Comparison of ENCODE assay signal across 8 mouse cellular contexts in the genomic region with DNA sequence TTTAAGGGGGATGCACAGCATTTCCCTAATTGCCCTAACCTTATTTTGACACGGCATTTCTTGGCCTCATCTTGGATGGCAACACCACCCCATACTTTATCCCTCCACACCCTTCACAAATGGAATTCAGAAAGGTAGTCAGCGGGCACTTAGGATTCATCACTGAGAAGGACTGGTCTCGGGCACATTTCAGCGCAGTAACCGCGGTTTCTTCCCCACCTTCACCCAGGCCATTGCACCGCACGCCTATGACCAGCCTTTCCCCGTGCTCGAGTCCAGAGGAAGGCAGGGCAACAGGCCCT. TPM values are rescaled to one million over a fixed set of nuclear protein-coding genes. Genes with fewer than 3 reads are reported as not detected.
DNase-seq lines count a peak whose midpoint lies in the region; ATAC-seq and TF ChIP-seq lines count a peak whose summit lies in the region.

No protein-coding gene starts in this region.

- no peak for TF ChIP-seq CTCF in C2C12 (IDR thresholded peaks at IDR 0.05; ENCODE audit: control insufficient read depth, insufficient read depth, insufficient read length)
- no peak for TF ChIP-seq CTCF in liver, embryonic 14.5 days (IDR thresholded peaks at IDR 0.05; ENCODE audit: low read depth)

- peak overlapping the region; percentile 91 for H3ac ChIP-seq in C2C12 (ENCODE audit: control insufficient read depth, insufficient read length, low read depth)

- no peaks in the 10 kb centered on the region for H3K36me3 ChIP-seq in C2C12 (ENCODE audit: control insufficient read depth, insufficient read depth)
- H3K36me3 ChIP-seq in forebrain, embryonic 13.5 days (ENCODE audit: poor library complexity, severe bottlenecking), result 0 out of 2 replicates have a peak, but pooled peaks cover 6% of the 10 kb centered on the region
- H3K36me3 ChIP-seq in liver, embryonic 14.5 days (replicated peaks; ENCODE audit: control insufficient read depth, insufficient read depth, low read depth), result no peaks in the 10 kb centered on the region

- H3K79me2 ChIP-seq in C2C12 (ENCODE audit: control insufficient read depth, insufficient read depth), result peaks cover 54% of the 10 kb centered on the region

- no peaks in the 10 kb centered on the region for H3K9me3 ChIP-seq in forebrain, embryonic 13.5 days (replicated peaks)
- no peaks in the 10 kb centered on the region for H3K9me3 ChIP-seq in liver, embryonic 14.5 days (ENCODE audit: control insufficient read depth, low read length)

- 7% methylated on average over 10 of the region's 10 CpGs for WGBS in forebrain, embryonic 13.5 days
- WGBS in liver, embryonic 14.5 days (ENCODE audit: insufficient replicate concordance), result 5% methylated on average over 10 of the region's 10 CpGs

- H3K27me3 ChIP-seq in C2C12 (ENCODE audit: control insufficient read depth, insufficient read depth, insufficient read length), result no peaks in the 10 kb centered on the region
- peaks cover 12% of the 10 kb centered on the region for H3K27me3 ChIP-seq in forebrain, embryonic 13.5 days
- peaks cover 2% of the 10 kb centered on the region; the same call in 1 of the 2 replicates for H3K27me3 ChIP-seq in liver, embryonic 14.5 days (ENCODE audit: control insufficient read depth, insufficient read depth, low read length)

- H3K27ac ChIP-seq in forebrain, embryonic 13.5 days, result no peak overlapping the region
- H3K27ac ChIP-seq in liver, embryonic 14.5 days, result no peak overlapping the region

- intact Hi-C loops in gastrocnemius, postnatal 36 days (cut with DNase I), result loop anchor here (5.0 kb wide), 1 partner anchor 118 kb away; no protein-coding TSS in a partner anchor

- H3K79me3 ChIP-seq in C2C12 (ENCODE audit: low read depth), result peaks cover 19% of the 10 kb centered on the region

- peak overlapping the region; percentile 91 for H3K9ac ChIP-seq in forebrain, embryonic 13.5 days
- peak overlapping the region; percentile 61; the same call in 1 of the 2 replicates for H3K9ac ChIP-seq in liver, embryonic 14.5 days (replicated peaks)

- peaks cover 19% of the 10 kb centered on the region for H3K4me1 ChIP-seq in forebrain, embryonic 13.5 days
- H3K4me1 ChIP-seq in liver, embryonic 14.5 days (replicated peaks; ENCODE audit: control insufficient read depth in 2 of 2, insufficient read depth in 2 of 2, low read length in 1 of 2), result peaks cover 7 to 28% of the 10 kb centered on the region in 2 experiments

- no peak for TF ChIP-seq EP300 in liver, embryonic 14.5 days (IDR thresholded peaks at IDR 0.05; ENCODE audit: low read depth)

- DNase-seq in heart, adult 11 months, result peak; percentile 93
- no peak for DNase-seq in heart, adult 9 months (ENCODE audit: low spot score in 2 of 2)
- no peak for DNase-seq in liver, embryonic 14.5 days (ENCODE audit: low read depth in 3 of 3, low spot score in 3 of 3)
- DNase-seq in layer of hippocampus, postnatal 36 days, result no peak
- no peak for DNase-seq in gastrocnemius, postnatal 36 days
- DNase-seq in adrenal gland, adult 2 months, result no peak

- no peak; the same call in 1 of the 2 replicates for ATAC-seq in forebrain, embryonic 13.5 days
- no peak for ATAC-seq in liver, embryonic 14.5 days (ENCODE audit: insufficient read depth)

- H3K4me2 ChIP-seq in forebrain, embryonic 13.5 days, result peak overlapping the region; percentile 78
- H3K4me2 ChIP-seq in liver, embryonic 14.5 days (ENCODE audit: low read depth), result peak overlapping the region; percentile 86

- H3K4me3 ChIP-seq in C2C12 (ENCODE audit: insufficient read depth, poor library complexity, severe bottlenecking), result peak overlapping the region; percentile 56
- peak overlapping the region; percentile 86 for H3K4me3 ChIP-seq in forebrain, embryonic 13.5 days
- H3K4me3 ChIP-seq in liver, embryonic 14.5 days (ENCODE audit: insufficient read depth in 1 of 2, low read depth in 2 of 2, low read length in 2 of 2), result peak overlapping the region; percentile 63 to 74

TF ChIP-seq in C2C12, 6 proteins besides CTCF, POLR2A, EP300 and RAD21:
- TF ChIP-seq MYOD1 (IDR thresholded peaks at IDR 0.05; ENCODE audit: control insufficient read depth, insufficient read length, low read depth) (no peak), USF1 (IDR thresholded peaks at IDR 0.05; ENCODE audit: low read depth) (no peak), CEBPB (IDR thresholded peaks at IDR 0.05; ENCODE audit: low read depth) (no peak), MYOG (IDR thresholded peaks at IDR 0.05; ENCODE audit: control insufficient read depth, extremely low read depth, insufficient read length) (no peak), FOSL1 (IDR thresholded peaks at IDR 0.05; ENCODE audit: insufficient read depth, low read length, poor library complexity, severe bottlenecking) (no peak), MAX (IDR thresholded peaks at IDR 0.05) (no peak)

RNA-seq across cellular contexts. Expression of gene Fnbp1, which starts 1.1 kb away (rescaled TPM):
- polyA plus RNA-seq in C2C12 (2012; fragmentation: generic; extraction: Trizol), result 13.5 TPM
- polyA plus RNA-seq in forebrain, embryonic 13.5 days (2015; fragmentation: Nextera tagmentation; extraction: Ambion mirVana), result 12.5 and 12.7 TPM in 2 replicates
- polyA plus RNA-seq in liver, embryonic 14.5 days (2012; rRNA removed), result 4.8 and 6.4 TPM in 2 replicates
- polyA plus RNA-seq in liver, embryonic 14.5 days (2014; fragmentation: Nextera tagmentation; extraction: Ambion mirVana), result 3.9 and 4.3 TPM in 2 replicates
- total RNA-seq in layer of hippocampus, postnatal 36 days (2021), result 100 to 1,000 TPM; 104 to 118 TPM
- 10 to 100 TPM; 10.6 to 10.7 TPM for total RNA-seq in gastrocnemius, postnatal 36 days (2021)
- total RNA-seq in adrenal gland, adult 2 months (2021), result 10 to 100 TPM; 59.7 to 73.4 TPM
- 34.3 and 35.6 TPM in 2 replicates for polyA plus RNA-seq in adrenal gland, adult 2 months (2012; rRNA removed)

RNA-seq across cellular contexts. Expression of gene Gpr107, which starts 11.4 kb away (rescaled TPM):
- polyA plus RNA-seq in C2C12 (2012; fragmentation: generic; extraction: Trizol), result 28.7 TPM
- 28.6 and 34.3 TPM in 2 replicates for polyA plus RNA-seq in forebrain, embryonic 13.5 days (2015; fragmentation: Nextera tagmentation; extraction: Ambion mirVana)
- 4.5 and 5.4 TPM in 2 replicates for polyA plus RNA-seq in liver, embryonic 14.5 days (2012; rRNA removed)
- 7.0 and 8.6 TPM in 2 replicates for polyA plus RNA-seq in liver, embryonic 14.5 days (2014; fragmentation: Nextera tagmentation; extraction: Ambion mirVana)
- total RNA-seq in layer of hippocampus, postnatal 36 days (2021), result 10 to 100 TPM; 41.7 to 47.4 TPM
- 10 to 100 TPM; 19.2 to 23.8 TPM for total RNA-seq in gastrocnemius, postnatal 36 days (2021)
- total RNA-seq in adrenal gland, adult 2 months (2021), result 10 to 100 TPM; 54.9 to 55.8 TPM
- 18.2 and 21.7 TPM in 2 replicates for polyA plus RNA-seq in adrenal gland, adult 2 months (2012; rRNA removed)
